Mouse (Mus musculus): ENCODE data around the gene Dtx3. TPM values are rescaled to one million over a fixed set of nuclear protein-coding genes. Genes with fewer than 3 reads are reported as not detected.

Dtx3 gene
- polyA plus RNA-seq, 1 experiment from 2014 or later = 158 TPM

GRCm38 (mm10) chr10:127186451-127186850, 9.1 kb downstream of the Dtx3 start:
- WGBS = 75% methylated on average over 1 of the region's 1 CpGs
- Histone ChIP-seq H3K9me3 (ENCODE audit: control insufficient read depth, low read length) (no peaks in the 10 kb centered on the region), H3K4me1 (replicated peaks; ENCODE audit: control insufficient read depth, insufficient read depth, low read length) (peaks cover 9% of the 10 kb centered on the region), H3K36me3 (ENCODE audit: control insufficient read depth, insufficient read depth, low read length) (0 out of 2 replicates have a peak, but pooled peaks cover 2% of the 10 kb centered on the region), H3K9ac (ENCODE audit: low read depth, low read length) (no peak overlapping the region), H3K4me3 (ENCODE audit: low read depth, low read length) (no peak overlapping the region), H3K27ac (ENCODE audit: low read depth, low read length) (no peak overlapping the region), H3K4me2 (replicated peaks; ENCODE audit: low read depth, low read length) (no peak overlapping the region), H3K27me3 (ENCODE audit: control insufficient read depth, insufficient read depth, low read length) (no peaks in the 10 kb centered on the region; the same call in 1 of the 2 replicates)
- DNase-seq (ENCODE audit: low spot score) (no peak), ATAC-seq (ENCODE audit: low FRiP score) (no peak)

GRCm38 (mm10) chr10:127185506-127185905, 10.0 kb downstream of the Dtx3 start:
- Histone ChIP-seq H3K9ac (ENCODE audit: low read depth, low read length) (no peak overlapping the region), H3K27ac (ENCODE audit: low read depth, low read length) (no peak overlapping the region), H3K4me1 (replicated peaks; ENCODE audit: control insufficient read depth, insufficient read depth, low read length) (peaks cover 9% of the 10 kb centered on the region), H3K9me3 (ENCODE audit: control insufficient read depth, low read length) (no peaks in the 10 kb centered on the region), H3K4me3 (ENCODE audit: low read depth, low read length) (no peak overlapping the region), H3K4me2 (replicated peaks; ENCODE audit: low read depth, low read length) (no peak overlapping the region), H3K27me3 (ENCODE audit: control insufficient read depth, insufficient read depth, low read length) (peaks cover 8% of the 10 kb centered on the region; the same call in 1 of the 2 replicates), H3K36me3 (ENCODE audit: control insufficient read depth, insufficient read depth, low read length) (0 out of 2 replicates have a peak, but pooled peaks cover 2% of the 10 kb centered on the region)
- no peak for DNase-seq (ENCODE audit: low spot score)
- ATAC-seq (ENCODE audit: low FRiP score) = no peak
- WGBS = 82% methylated on average over 15 of the region's 15 CpGs

- Histone ChIP-seq H3K36me3 (ENCODE audit: control insufficient read depth, insufficient read depth, low read length) (0 out of 2 replicates have a peak, but pooled peaks cover 2% of the 10 kb centered on the region), H3K9me3 (ENCODE audit: control insufficient read depth, low read length) (no peaks in the 10 kb centered on the region), H3K4me3 (ENCODE audit: low read depth, low read length) (no peak overlapping the region), H3K27ac (ENCODE audit: low read depth, low read length) (no peak overlapping the region), H3K9ac (ENCODE audit: low read depth, low read length) (no peak overlapping the region), H3K4me1 (replicated peaks; ENCODE audit: control insufficient read depth, insufficient read depth, low read length) (peaks cover 10% of the 10 kb centered on the region), H3K4me2 (replicated peaks; ENCODE audit: low read depth, low read length) (no peak overlapping the region), H3K27me3 (ENCODE audit: control insufficient read depth, insufficient read depth, low read length) (peaks cover 12% of the 10 kb centered on the region)
- DNase-seq (ENCODE audit: low spot score) = no peak
- no peak for ATAC-seq (ENCODE audit: low FRiP score)
- WGBS = 71% methylated on average over 9 of the region's 9 CpGs
Measured at GRCm38 (mm10) chr10:127185101-127185500, 10.4 kb downstream of the Dtx3 start.

GRCm38 (mm10) chr10:127183759-127184158, 11.8 kb downstream of the Dtx3 start:
- WGBS = 22% methylated on average over 20 of the region's 20 CpGs
- H3K4me2 ChIP-seq (replicated peaks; ENCODE audit: low read depth, low read length) = no peak overlapping the region; the same call in 1 of the 2 replicates
- peaks cover 5% of the 10 kb centered on the region for H3K4me1 ChIP-seq (replicated peaks; ENCODE audit: control insufficient read depth, insufficient read depth, low read length)
- H3K36me3 ChIP-seq (ENCODE audit: control insufficient read depth, insufficient read depth, low read length) = 0 out of 2 replicates have a peak, but pooled peaks cover 2% of the 10 kb centered on the region
- no peak overlapping the region for H3K27ac ChIP-seq (ENCODE audit: low read depth, low read length)
- DNase-seq (ENCODE audit: low spot score) = no peak
- no peak for ATAC-seq (ENCODE audit: low FRiP score)
- H3K9me3 ChIP-seq (ENCODE audit: control insufficient read depth, low read length) = no peaks in the 10 kb centered on the region
- H3K4me3 ChIP-seq (ENCODE audit: low read depth, low read length) = no peak overlapping the region
- H3K9ac ChIP-seq (ENCODE audit: low read depth, low read length) = no peak overlapping the region
- peaks cover 26% of the 10 kb centered on the region for H3K27me3 ChIP-seq (ENCODE audit: control insufficient read depth, insufficient read depth, low read length)

- Histone ChIP-seq H3K9ac (ENCODE audit: low read depth, low read length) (no peak overlapping the region), H3K4me3 (ENCODE audit: low read depth, low read length) (no peak overlapping the region), H3K9me3 (ENCODE audit: control insufficient read depth, low read length) (no peaks in the 10 kb centered on the region), H3K4me2 (replicated peaks; ENCODE audit: low read depth, low read length) (no peak overlapping the region), H3K27ac (ENCODE audit: low read depth, low read length) (no peak overlapping the region), H3K27me3 (ENCODE audit: control insufficient read depth, insufficient read depth, low read length) (peaks cover 37% of the 10 kb centered on the region), H3K36me3 (ENCODE audit: control insufficient read depth, insufficient read depth, low read length) (0 out of 2 replicates have a peak, but pooled peaks cover 2% of the 10 kb centered on the region), H3K4me1 (replicated peaks; ENCODE audit: control insufficient read depth, insufficient read depth, low read length) (peaks cover 15% of the 10 kb centered on the region)
- WGBS = 92% methylated on average over 4 of the region's 4 CpGs
- ATAC-seq (ENCODE audit: low FRiP score) (no peak), DNase-seq (ENCODE audit: low spot score) (no peak)
Measured at GRCm38 (mm10) chr10:127182624-127183023, 12.9 kb downstream of the Dtx3 start.

GRCm38 (mm10) chr10:127181566-127181965, 14.0 kb downstream of the Dtx3 start:
- peaks cover 15% of the 10 kb centered on the region for H3K4me1 ChIP-seq (replicated peaks; ENCODE audit: control insufficient read depth, insufficient read depth, low read length)
- no peak overlapping the region for H3K4me2 ChIP-seq (replicated peaks; ENCODE audit: low read depth, low read length)
- no peak for ATAC-seq (ENCODE audit: low FRiP score)
- H3K36me3 ChIP-seq (ENCODE audit: control insufficient read depth, insufficient read depth, low read length) = 0 out of 2 replicates have a peak, but pooled peaks cover under 1% of the 10 kb centered on the region
- no peak overlapping the region for H3K9ac ChIP-seq (ENCODE audit: low read depth, low read length)
- 65% methylated on average over 6 of the region's 6 CpGs for WGBS
- DNase-seq (ENCODE audit: low spot score) = no peak
- no peak overlapping the region for H3K27ac ChIP-seq (ENCODE audit: low read depth, low read length)
- no peak overlapping the region for H3K4me3 ChIP-seq (ENCODE audit: low read depth, low read length)
- no peaks in the 10 kb centered on the region for H3K9me3 ChIP-seq (ENCODE audit: control insufficient read depth, low read length)
- H3K27me3 ChIP-seq (ENCODE audit: control insufficient read depth, insufficient read depth, low read length) = peaks cover 42% of the 10 kb centered on the region

GRCm38 (mm10) chr10:127180695-127181047, 14.9 kb downstream of the Dtx3 start:
- no peak for DNase-seq (ENCODE audit: low spot score)
- no peak overlapping the region for H3K4me2 ChIP-seq (replicated peaks; ENCODE audit: low read depth, low read length)
- H3K4me1 ChIP-seq (replicated peaks; ENCODE audit: control insufficient read depth, insufficient read depth, low read length) = peaks cover 15% of the 10 kb centered on the region
- H3K27me3 ChIP-seq (ENCODE audit: control insufficient read depth, insufficient read depth, low read length) = peaks cover 48% of the 10 kb centered on the region
- H3K4me3 ChIP-seq (ENCODE audit: low read depth, low read length) = no peak overlapping the region
- no peak overlapping the region for H3K27ac ChIP-seq (ENCODE audit: low read depth, low read length)
- no peaks in the 10 kb centered on the region for H3K9me3 ChIP-seq (ENCODE audit: control insufficient read depth, low read length)
- ATAC-seq (ENCODE audit: low FRiP score) = no peak
- 14% methylated on average over 3 of the region's 3 CpGs for WGBS
- no peak overlapping the region for H3K9ac ChIP-seq (ENCODE audit: low read depth, low read length)
- no peaks in the 10 kb centered on the region for H3K36me3 ChIP-seq (ENCODE audit: control insufficient read depth, insufficient read depth, low read length)

- Histone ChIP-seq H3K9ac (ENCODE audit: low read depth, low read length) (no peak within 1 kb of the TSS), H3K36me3 (ENCODE audit: control insufficient read depth, insufficient read depth, low read length) (no peaks in the 10 kb centered on the region), H3K4me2 (replicated peaks; ENCODE audit: low read depth, low read length) (peak within 1 kb of the TSS; percentile 28), H3K27ac (ENCODE audit: low read depth, low read length) (no peak within 1 kb of the TSS), H3K4me1 (replicated peaks; ENCODE audit: control insufficient read depth, insufficient read depth, low read length) (peaks cover 15% of the 10 kb centered on the region), H3K4me3 (ENCODE audit: low read depth, low read length) (peak within 1 kb of the TSS; percentile 21; the same call in 1 of the 2 replicates), H3K27me3 (ENCODE audit: control insufficient read depth, insufficient read depth, low read length) (peaks cover 48% of the 10 kb centered on the region), H3K9me3 (ENCODE audit: control insufficient read depth, low read length) (no peaks in the 10 kb centered on the region)
- ATAC-seq (ENCODE audit: low FRiP score) (no peak), DNase-seq (ENCODE audit: low spot score) (no peak)
- 2% methylated on average over 34 of the region's 34 CpGs for WGBS
Measured at GRCm38 (mm10) chr10:127179871-127180694, 15.4 kb downstream of the Dtx3 start, which contains the start of gene Slc26a10. Gene Slc26a10 (minus strand): TSS chr10:127180645.
